Mouse (Mus musculus) natural killer cell, adult 2 months (primary cell): ENCODE measurements around the gene Atg4b.
"Not testable (repeated sequence)": the region's sequence is repeated elsewhere in the genome, so short reads cannot be mapped to it uniquely, and the experiment has no call there.

Experiments used
- DNase-seq, 2 experiments: peaks; one replicate each; pipeline ENCODE4 v3.0.0; 2022; ENCODE audit warnings: low spot score in 2 of 2

Atg4b gene

GRCm38 (mm10) chr1:93755618-93756017, 4.3 kb downstream of the Atg4b start:
- no peak for DNase-seq

GRCm38 (mm10) chr1:93756154-93756553, 4.9 kb downstream of the Atg4b start:
- no peak for DNase-seq

DNA sequence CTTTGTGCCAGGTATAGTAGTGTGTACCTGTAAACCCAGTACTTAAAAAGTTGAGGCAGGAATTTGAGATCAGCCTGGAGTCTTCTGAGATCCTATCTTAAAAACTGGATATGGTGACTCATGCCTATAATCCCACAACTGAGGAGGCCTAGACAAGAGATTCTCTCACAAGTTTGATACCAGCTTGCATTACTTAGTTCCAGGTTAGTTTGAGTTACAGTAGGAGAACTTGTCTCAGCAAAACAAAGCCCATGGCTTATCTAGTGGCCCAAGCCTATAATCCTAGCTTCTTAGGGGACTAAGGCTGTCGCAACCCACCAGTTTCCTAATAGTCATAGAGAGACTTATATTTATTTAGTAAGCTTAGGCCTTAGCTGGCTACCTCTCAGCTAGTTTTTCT, 8.8 kb downstream of the Atg4b start:
- no peak for DNase-seq

GRCm38 (mm10) chr1:93763531-93763930, 12.2 kb downstream of the Atg4b start:
- DNase-seq: not testable (repeated sequence)

DNA sequence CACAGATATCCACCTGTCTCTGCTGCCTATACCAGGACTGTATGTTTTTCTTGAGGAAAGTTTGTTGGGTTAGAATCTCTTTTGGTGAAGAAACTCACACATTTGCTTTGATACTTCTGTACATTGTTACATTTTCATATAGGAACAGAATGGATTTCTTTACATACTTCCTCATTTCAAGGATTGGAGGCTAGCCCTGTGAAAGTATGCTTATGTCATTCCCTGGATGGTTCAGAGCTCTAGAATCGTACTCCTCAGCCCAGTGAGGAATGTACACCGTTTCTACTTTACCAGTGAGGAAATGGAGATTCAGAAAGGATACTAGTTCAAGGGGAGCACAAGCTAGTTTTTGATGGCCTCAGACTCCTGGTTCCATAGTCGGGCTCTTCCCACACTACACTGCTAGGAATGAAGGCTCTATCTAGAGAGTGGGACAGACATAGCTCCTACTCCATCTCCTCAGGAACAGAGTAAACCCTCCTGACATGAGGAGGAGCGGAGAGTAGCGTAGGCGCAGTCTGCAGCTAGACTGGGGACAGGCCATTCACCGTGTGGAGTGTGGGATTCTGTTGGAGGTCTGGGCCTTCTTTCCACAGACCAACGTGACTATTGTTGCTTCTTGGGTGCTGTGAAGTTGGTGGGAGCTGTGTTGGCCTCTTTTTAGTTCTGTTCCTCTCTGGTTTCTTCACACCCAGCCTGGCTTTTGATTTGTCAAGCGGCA, 13.7 kb downstream of the Atg4b start:
- no peak for DNase-seq

- no peak for DNase-seq
These were observed 16.3 kb downstream of the Atg4b start for GRCm38 (mm10) chr1:93767600-93767999.

- DNase-seq: no peak
These were observed 18.6 kb downstream of the Atg4b start for GRCm38 (mm10) chr1:93769901-93770300.

- no peak for DNase-seq
These were observed 25.4 kb downstream of the Atg4b start for GRCm38 (mm10) chr1:93776686-93777085.

GRCm38 (mm10) chr1:93786912-93787311, 35.6 kb downstream of the Atg4b start:
- no peak for DNase-seq

DNA sequence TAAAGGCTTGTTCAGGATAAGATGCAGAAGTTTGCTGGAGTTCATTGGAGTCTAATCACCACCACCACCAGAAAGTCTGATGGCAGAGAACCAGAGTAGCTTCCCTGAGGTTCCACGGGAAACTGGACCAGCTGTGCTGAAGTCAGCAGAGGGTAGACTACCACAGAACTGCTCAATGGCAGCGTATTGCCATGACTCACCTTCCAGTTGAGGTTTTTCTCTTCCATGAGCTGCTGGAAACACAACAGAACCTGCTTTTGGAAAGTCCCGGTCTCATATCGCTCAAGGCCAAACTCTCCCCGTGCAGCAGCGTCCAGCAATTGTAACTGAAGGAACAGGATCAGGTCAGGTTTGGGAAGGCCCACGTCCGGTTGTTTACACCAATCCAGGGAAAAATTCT, 43.2 kb downstream of the Atg4b start:
- DNase-seq: no peak

DNA sequence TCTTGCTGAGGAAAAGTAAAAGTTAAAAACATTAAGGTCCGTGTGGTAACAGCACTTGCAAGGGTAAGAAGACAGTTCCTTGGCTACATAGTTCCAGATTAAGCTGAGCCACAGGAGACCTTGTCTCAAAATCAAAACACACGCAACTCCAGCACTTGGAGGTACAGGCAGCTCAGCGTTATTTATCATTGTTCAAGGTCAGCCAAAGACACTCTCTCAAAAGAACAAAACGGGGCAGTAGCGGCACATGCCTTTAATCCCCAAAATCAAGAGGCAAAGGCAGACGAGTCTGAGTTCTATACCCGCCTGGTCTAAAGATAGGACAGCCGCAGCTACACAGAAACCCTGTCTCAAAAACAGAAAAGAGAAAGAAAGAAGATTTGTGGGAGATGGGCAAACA, 44.6 kb downstream of the Atg4b start:
- no peak for DNase-seq

- no peak for DNase-seq
These were observed 49.6 kb downstream of the Atg4b start for GRCm38 (mm10) chr1:93800670-93801503.

GRCm38 (mm10) chr1:93801741-93802238, 50.5 kb downstream of the Atg4b start, which contains the start of gene Dtymk:
Gene Dtymk (minus strand): TSS chr1:93801934.
- DNase-seq: peak; percentile 86 to 88

- no peak for DNase-seq
These were observed 51.5 kb downstream of the Atg4b start for GRCm38 (mm10) chr1:93802771-93803170.

DNA sequence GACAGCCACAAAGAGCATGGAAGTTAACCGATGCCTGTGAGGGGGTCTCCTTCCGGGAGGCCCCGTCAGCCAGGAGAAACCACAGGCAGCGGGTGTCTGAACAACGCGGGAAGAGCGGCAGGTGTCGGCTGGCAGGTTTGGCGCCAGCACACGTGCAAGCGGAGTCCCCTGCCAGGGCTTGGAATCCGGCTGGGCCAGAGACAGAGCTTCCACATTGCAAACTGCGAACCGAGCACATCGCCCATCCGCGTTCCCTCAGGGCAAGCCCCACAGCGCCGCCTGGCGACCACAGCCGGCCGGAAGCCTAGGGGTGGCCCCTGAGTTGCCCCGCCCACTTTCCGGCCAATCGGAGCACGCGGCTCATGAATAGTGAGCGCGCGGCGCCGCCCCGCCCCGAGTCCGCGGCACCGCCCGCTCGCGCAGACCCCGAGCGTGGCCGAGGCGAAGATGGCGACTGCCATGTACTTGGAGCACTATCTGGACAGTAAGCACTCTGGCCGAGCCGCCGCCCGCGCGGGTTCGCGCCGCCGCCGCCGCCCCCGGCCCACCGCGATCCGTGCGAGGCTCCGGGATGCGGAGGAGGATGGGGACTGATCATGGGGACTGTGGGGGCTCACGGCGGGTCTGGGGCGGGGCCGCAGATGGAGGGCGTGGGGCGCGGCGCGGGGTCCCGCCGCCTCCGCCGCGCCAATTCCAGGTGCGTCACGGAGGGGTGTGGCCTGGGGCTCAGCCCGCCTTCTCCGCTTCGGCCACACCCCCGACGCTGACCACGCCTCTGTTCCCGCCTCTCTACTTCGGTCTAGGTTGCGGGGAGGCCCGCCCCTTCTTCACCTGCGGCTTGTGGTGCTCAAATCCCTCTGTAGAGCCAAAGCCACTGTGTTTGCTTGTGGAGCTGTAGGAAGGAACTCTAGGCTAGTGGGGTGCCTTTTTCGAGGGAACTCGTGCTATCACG, 52.5 kb downstream of the Atg4b start, which contains the start of gene Ing5:
Gene Ing5 (plus strand): TSS at position 410 of the 952 bp plus-strand sequence.
- DNase-seq: peak; percentile 99

DNA sequence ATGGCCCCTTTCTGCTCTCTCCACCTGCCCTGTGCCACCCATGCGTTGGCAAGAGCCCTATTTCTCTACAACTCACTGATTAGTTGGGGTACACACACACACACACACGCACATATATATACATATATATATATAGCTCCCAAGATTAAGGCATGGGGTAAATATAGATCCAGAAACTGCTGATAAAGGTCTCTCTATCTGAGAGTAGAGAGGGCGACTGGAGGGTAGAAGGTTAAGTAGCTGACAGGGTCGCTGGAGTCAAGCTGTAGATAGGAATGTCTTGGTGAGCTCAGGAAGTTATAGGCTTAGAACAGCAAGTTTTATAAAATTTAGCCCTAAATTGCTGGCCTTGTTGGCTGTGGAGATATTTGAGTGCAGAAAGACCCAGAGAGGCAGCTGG, 53.5 kb downstream of the Atg4b start:
- no peak for DNase-seq

DNA sequence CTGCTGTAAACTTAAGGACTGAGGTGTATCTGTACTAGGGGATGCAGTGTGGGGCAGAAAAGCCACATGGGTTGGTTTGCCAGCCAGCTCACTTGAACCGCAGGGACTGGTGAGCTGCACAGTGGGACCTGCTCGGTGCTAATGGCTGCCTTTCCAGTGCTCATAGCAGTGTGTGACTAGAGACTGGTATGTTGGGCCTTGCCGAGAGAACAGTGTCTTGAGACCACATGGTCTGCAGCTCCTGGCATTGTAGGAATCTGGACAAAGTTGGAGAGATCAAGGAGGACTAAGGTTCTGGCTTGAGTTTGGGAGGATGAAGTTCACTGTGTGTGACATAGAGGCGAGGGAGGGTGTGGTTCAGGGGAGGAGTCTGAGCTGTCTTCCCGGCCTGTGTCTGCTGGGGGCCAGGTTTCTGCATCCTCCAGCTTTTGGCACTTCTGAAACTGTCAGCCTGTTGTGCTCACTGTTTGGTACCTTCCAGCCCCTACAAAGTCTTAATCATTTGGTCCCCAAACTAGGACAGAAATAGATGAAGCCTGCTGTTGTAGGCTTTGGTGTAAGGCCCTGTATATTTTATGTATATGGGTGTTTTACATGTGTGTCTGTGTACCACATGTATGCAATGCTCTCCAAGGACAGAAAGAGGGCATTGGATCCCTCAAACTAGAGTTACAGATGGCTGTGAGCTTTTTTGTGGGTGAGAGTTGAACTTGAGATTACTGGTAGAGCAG, 54.1 kb downstream of the Atg4b start:
- DNase-seq: peak in 1 of 2 experiments; percentile 3

DNA sequence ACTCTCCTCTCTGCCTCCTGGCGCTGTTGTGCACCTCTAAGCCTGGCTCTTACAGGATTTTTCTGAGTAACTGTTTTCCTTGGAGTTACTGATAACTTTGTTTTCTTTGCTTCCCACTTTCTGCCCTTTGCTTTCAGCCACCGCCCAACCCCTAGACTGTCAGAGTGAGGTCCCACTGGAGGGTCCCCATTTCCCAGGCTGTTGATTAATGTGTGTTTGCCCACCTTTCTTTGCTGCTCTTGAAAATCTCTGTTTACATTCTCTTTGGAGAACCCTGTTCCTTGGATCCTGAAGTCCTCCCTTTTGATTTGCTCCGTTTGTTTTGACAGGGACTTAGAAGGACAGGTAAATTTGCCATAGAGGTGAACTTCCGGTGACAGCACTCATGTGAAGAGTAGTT, 57.6 kb downstream of the Atg4b start:
- DNase-seq: no peak

DNA sequence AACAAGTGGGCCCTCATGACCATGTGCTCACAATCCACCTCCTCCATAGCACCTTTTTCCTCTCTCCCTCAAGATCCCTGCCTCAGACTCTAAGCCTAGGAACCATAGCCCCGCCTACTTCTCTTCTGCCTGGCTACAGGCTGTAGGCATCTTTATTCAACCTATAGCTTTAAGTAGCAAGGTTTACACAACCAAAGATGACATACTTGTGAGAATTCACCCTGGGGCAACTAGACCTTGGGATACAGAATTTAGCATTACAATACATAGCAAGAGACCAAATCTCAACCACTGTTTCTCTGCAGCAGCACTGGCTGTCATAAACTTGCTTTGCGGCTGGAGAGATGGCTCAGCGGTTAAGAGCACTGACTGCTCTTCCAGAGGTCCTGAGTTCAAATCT, 58.7 kb downstream of the Atg4b start:
- no peak for DNase-seq

GRCm38 (mm10) chr1:93811495-93812039, 60.3 kb downstream of the Atg4b start:
- DNase-seq: no peak
